Mouse (Mus musculus) bone marrow, adult 2 months (tissue): ENCODE measurements around the gene Dlat.

ENCODE experiments used
- CTCF ChIP-seq: fragments of 200-500 bp; IDR thresholded peaks from 2 replicates; pipeline ENCODE4 v1.5.1; 2011; ENCODE audit warnings: low read length, control low read depth; ENCODE audit not compliant: control insufficient read depth, insufficient read depth
- POLR2A ChIP-seq: fragments of 200-500 bp; IDR thresholded peaks from 2 replicates; pipeline ENCODE4 v1.6.1; 2011; ENCODE audit warnings: low read depth, mild to moderate bottlenecking, control low read depth, low read length, borderline replicate concordance; ENCODE audit not compliant: control insufficient read depth

GRCm38 (mm10) chr9:50616766-50617603 lies 42.6 kb downstream of the Dlat start, which contains the start of the genes Pih1d2 and Nkapd1:
- TF ChIP-seq CTCF, result no peak
- no peak; the same call in 1 of the 2 replicates for TF ChIP-seq POLR2A
